Mouse (Mus musculus): ENCODE measurements around the gene Clec16a.

- TF ChIP-seq CTCF (IDR thresholded peaks at IDR 0.05; ENCODE audit: low read depth) (no peak), EP300 (IDR thresholded peaks at IDR 0.05; ENCODE audit: low read depth) (no peak)
Observed at GRCm38 (mm10) chr16:10705396-10705795, 160.3 kb downstream of the Clec16a start.

Measured in liver, embryonic 14.5 days (tissue).